Mouse (Mus musculus) lung, adult 2 months (tissue): ENCODE measurements at regions not wholly inside any gene's neighbourhood (a gene's known extent, or its start where the extent isn't known, plus 50 kb on each side); places are given as distances from the start of the nearest gene placed in this dataset.

ENCODE experiments used
- DNase-seq: peaks from one replicate; pipeline ENCODE4 v3.0.0; 2022
- H3K4me1 ChIP-seq: fragments of 200-500 bp; 2 replicates; pipeline ENCODE4 v1.6.1; 2011; ENCODE audit warnings: low read length; ENCODE audit not compliant: control insufficient read depth, insufficient read depth
- H3K4me3 ChIP-seq: fragments of 200-500 bp; replicated peaks from 2 replicates; pipeline ENCODE3; 2011; ENCODE audit warnings: low read depth, mild to moderate bottlenecking, control low read depth, low read length; ENCODE audit errors: extremely low read depth
- CTCF ChIP-seq: fragments of 200-500 bp; IDR thresholded peaks from 2 replicates; pipeline ENCODE4 v1.5.1; 2011; ENCODE audit warnings: mild to moderate bottlenecking, low read length, control low read depth; ENCODE audit not compliant: insufficient read depth
- POLR2A ChIP-seq: fragments of 200-500 bp; IDR thresholded peaks from 2 replicates; pipeline ENCODE4 v1.6.1; 2011; ENCODE audit warnings: low read depth, mild to moderate bottlenecking, control low read depth, low read length, borderline replicate concordance; ENCODE audit errors: extremely low read depth
- WGBS: fragments of 180-500 bp; shearing (Covaris S2); methylation state at CpG from one replicate; pipeline ENCODE4 v1.1.7; 2018; 5-methylcytosine and 5-hydroxymethylcytosine counted together

DNA sequence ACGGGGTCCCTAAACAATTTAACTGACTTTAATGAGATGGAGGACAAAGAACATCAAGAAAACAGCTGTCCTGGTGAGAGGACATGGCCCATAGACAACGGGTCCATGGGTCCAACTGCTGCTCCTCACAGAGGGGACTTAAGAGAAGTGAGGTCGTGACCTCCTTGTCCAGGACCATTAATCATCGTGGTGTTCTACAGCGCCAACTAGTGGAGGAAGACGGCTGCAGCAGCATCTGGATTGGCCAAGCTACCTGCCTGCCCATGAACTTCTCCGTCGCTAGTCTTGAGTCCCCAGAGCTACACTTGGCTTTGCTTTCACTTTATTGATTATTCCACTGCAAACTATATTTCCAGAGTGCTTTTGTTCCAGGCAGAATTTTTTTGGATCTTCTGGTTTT, 86.6 kb upstream of the A230072I06Rik start:
- Histone ChIP-seq H3K4me1 (no peaks in the 10 kb centered on the region), H3K4me3 (no peak overlapping the region)
- peak; percentile 11 for DNase-seq
- 32% methylated on average over 8 of the region's 8 CpGs for WGBS
- TF ChIP-seq POLR2A (no peak), CTCF (peak; percentile 85)

DNA sequence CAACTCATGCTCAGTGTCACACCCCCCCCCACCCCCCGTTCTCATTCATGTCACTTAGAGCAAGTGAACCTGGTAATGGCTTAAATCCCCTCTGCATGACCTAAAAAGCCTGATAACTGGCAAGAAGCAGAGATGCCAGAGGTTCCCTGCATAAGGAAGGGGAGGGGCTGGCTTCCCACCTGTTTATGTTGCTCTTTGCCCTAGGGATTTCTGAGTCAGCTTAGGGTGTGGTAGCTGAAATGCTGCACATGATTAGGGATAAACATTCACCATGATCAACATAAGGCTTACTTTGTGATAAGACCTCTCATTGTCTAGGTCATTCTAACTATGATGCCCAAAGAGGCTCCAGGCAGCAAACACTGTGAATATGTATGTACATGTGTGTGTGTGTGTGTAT, 72.7 kb upstream of the A230072I06Rik start:
- no peak for DNase-seq
- TF ChIP-seq POLR2A (no peak), CTCF (no peak)
- Histone ChIP-seq H3K4me1 (no peaks in the 10 kb centered on the region), H3K4me3 (no peak overlapping the region)
- 61% methylated on average over 1 of the region's 1 CpGs for WGBS

DNA sequence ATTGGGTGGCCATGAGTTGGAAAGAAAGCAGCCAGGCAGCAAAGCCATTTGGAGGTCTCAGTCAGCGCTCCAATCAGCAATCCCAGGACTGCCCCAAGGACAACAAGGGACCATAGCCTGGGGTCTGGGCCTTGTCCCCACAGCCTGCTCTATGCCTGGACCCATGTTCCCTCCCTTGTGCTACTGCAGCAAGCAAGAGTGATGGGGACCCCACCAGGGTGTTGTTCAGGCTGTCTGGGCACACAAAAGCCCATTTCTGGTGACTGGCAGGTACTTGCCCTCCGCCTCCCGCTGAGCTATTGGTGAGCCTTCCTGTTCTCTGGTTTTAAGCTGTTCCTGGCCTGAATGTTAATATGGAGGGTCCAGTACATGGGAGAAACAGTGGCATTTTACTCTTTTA, 71.2 kb upstream of the A230072I06Rik start:
- DNase-seq: no peak
- Histone ChIP-seq H3K4me1 (no peaks in the 10 kb centered on the region), H3K4me3 (no peak overlapping the region)
- TF ChIP-seq POLR2A: no peak
- no peak for TF ChIP-seq CTCF
- 93% methylated on average over 3 of the region's 3 CpGs for WGBS

DNA sequence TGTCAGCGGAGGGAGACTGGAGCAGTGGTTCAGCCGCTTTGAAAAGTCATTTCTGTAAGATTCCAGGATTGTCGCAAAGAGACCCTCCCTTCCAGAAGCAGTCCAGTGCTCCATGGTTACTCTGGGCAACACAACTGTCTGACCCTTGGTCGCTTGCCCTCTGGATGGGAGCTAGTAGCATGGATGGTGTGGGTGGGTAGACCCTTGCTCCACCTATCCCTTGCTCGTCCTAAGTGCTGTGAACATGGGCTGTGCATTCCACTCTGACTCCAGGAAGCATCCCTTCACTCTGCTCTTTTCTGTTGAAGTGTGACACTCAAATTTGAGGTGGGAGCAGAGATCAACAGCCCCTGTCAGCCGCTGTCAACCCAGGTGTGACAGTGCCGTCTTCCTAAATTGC, 64.8 kb upstream of the A230072I06Rik start:
- Histone ChIP-seq H3K4me3 (no peak overlapping the region), H3K4me1 (no peaks in the 10 kb centered on the region)
- DNase-seq: no peak
- WGBS: 55% methylated on average over 7 of the region's 7 CpGs
- TF ChIP-seq CTCF: no peak
- no peak for TF ChIP-seq POLR2A

DNA sequence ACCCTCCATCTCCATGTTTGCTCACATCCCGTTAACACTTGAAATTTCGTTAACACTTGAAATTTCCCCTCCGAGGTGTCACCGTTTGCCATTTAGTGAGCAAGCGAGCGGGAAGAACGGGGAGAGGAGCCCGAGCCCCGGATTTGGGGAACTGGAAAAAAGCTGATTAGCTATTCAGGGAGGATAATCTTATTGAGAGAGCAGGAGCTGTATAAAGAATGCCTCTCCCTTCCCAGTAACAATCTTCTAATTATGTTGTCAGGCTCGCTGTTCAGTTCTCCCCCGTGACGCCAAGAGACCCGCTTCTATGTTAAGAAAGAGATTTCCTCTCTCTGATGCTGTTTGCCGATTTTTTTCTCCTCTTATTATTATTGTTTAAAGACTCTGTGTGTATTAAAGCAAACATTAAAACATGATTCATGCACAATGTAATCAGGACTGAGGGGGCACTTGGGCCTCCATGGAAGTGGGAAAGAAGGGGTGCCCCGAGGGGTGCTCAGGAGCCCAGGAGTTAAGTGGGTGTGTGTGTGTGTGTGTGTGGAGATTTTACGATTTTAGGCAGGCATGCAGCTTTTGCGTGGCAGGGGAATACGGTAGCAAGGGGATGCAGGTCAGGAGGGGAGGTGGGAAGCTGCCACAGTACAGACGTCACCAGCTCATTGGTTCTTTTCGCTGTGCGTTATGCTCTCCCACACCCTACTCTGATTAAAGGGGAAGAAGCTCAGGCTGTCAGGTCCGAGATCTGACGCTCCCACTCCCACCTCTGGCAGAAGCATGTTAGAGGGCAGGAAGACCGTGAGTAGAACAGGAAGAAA, 64.2 kb upstream of the A230072I06Rik start:
- WGBS: 29% methylated on average over 24 of the region's 24 CpGs
- H3K4me3 ChIP-seq: no peak overlapping the region
- DNase-seq: no peak
- H3K4me1 ChIP-seq: no peaks in the 10 kb centered on the region
- TF ChIP-seq CTCF: no peak
- no peak for TF ChIP-seq POLR2A

DNA sequence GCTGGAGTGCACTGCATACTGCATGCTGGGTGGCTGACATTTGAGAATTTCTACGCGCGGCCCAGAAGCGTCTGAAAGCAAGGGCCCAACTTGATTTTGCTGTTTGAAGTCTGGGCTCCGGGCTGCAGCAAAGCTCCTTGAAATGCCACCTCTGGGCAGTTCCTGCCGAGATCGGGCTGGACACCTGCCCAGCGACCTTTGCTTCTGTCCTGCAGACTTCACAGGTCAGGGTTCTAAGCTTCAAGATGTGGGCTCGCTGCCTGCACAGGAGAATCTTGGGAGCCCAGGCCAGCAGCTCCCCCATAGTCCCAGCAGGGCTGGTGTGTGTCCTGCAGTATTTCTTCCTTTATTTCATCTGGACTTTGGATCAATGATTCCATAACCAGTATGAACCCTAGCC, 57.1 kb upstream of the A230072I06Rik start:
- Histone ChIP-seq H3K4me3 (no peak overlapping the region), H3K4me1 (no peaks in the 10 kb centered on the region)
- no peak for DNase-seq
- 69% methylated on average over 9 of the region's 9 CpGs for WGBS
- no peak for TF ChIP-seq CTCF
- no peak for TF ChIP-seq POLR2A

DNA sequence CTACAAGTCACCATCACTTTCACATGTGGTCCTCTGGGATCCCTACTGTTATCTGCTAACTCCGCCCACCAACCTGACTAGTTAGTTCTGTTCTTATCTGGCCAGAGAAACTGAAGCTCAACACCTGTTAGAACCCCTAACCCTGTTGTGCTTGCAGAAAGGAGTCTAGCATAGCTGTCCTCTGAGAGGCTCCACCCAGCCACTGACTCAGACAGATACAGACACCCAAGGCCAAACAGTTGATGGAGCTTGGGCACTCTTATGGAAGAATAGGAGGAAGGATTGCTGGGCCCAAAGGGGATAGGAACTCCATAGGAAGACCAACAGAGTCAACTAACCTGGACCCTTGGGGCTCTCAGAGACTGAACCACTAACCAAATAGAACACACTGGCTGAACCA, 55.2 kb upstream of the A230072I06Rik start:
- TF ChIP-seq CTCF (no peak), POLR2A (no peak)
- WGBS: 88% methylated on average over 1 of the region's 1 CpGs
- Histone ChIP-seq H3K4me1 (no peaks in the 10 kb centered on the region), H3K4me3 (no peak overlapping the region)
- DNase-seq: no peak
